Mouse (Mus musculus) adrenal gland, postnatal 14 days (tissue): ENCODE data around the gene Csrnp1. TPM values are rescaled to one million over a fixed set of nuclear protein-coding genes. Genes with fewer than 3 reads are reported as not detected.

Source experiments
- DNase-seq: peaks from one replicate; pipeline ENCODE4 v3.0.0; 2021; ENCODE audit warnings: mixed read lengths
- total RNA-seq: library from RNA; stranded (reverse); gene quantifications from 2 replicates; pipeline ENCODE4 v1.2.3, GENCODE M21; 2021

The Csrnp1 gene
- total RNA-seq, 1 experiment from 2014 or later: 24.5 TPM

DNA sequence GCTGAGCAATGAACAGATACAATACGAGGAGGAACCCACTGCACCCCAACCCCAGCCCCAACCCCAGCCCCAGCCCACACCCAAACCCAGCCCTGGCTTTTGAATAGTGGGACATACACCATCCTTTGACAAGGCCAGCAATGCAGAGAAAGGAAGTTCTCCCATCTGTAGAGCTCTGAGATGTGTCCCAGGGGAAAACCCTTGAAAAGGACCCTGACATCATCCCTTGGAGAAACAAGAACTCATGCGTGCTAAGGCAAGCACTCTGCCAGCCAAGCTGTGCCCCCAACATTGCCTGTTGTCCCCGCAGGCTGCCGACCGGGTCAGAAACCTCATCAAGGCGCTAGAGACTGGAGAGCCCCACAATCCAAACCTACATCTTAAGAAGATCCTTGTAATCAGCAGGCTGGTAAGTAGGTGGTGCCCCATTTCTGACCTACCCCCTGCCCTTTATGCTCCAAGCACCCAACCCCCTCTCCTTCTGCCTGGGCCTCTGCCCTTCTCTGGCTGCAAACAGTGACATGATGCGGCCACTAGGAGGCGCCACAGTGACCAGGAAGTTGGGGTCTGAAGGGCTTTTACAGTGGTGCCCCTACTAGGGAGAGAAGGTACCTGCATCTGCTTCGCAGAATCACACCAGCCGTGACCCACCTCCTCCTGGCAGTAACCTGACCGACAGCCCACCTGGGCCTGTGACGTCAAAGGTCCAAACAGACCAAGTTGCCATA is 39.1 kb downstream of the Csrnp1 start:
- peak; percentile 64 for DNase-seq

DNA sequence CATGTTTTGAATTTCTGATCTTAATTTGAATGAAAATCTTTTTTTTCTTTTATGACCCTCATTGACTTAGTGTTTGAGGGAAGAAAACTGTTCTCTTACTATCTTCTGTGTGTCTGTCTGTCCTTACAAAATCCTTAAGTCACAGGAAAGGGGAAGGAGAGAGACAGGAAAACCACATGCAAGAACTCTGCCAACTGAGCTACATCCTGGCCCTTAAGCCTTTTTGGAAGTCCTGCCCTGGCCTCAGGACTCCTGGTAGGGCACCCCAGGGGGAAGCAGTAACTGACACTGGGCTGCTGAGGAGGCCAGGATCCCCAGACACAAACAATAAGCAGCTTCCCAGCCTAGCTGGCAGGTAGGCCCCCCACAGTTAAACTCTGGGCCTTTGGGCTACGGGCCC is 41.1 kb downstream of the Csrnp1 start:
- no peak for DNase-seq

DNA sequence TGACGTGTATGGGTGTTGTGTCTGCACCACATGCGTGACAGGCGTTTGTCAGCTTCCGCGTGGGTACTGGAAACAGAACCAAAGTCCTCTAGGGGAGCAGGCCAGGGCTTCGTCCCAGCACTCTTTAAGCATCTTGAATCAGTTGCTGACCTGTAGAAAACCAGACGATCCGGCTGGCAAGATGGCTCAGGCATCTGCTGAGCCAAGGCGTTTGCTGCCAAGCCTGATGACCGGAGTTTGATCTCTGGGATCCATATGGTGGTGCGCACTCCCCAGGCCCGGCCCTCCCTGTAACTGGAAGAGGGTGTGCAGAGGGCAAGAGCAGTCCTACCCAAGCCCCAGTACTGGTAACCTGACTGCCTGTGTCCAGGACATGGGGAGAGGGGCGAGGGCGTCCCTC is 42.6 kb downstream of the Csrnp1 start:
- DNase-seq: no peak

DNA sequence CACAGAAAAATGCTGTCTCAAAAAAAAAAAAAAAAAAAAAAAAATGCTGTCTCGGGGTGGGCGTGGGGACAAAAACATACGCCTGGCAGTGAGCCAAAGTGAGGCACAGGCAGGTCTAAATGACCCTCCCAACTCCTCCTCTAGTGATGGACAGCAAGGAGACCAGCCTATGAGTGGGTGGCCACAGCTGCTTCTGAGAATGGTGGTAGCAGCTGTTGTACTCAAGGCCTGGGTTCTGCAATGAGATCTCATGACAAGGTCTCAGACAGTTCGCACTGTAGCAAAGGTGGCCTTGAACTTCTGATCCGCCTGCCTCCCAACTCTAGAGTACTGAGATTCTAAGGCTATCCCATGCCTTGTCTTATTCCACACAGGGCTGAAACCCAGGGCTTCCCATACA is 43.1 kb downstream of the Csrnp1 start:
- no peak for DNase-seq

DNA sequence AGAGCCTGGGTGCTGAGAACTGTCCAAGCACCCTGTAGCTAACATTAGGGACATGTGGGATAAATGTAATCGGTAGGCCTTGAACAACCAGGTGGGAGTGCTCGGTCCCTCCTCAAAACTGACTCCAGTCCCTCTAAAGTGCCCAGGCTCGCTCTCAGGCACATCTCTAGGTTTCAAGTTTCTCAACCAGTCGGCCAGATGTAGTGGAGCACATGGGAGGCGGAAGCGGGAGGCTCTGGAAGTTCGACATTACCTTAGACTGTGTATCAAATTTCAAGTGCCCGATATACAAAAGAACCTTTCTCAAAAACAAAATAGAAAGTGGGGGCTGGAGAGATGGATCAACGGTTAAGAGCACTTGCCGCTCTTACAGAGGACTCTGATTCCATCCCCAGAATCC is 44.8 kb downstream of the Csrnp1 start:
- DNase-seq: no peak

DNA sequence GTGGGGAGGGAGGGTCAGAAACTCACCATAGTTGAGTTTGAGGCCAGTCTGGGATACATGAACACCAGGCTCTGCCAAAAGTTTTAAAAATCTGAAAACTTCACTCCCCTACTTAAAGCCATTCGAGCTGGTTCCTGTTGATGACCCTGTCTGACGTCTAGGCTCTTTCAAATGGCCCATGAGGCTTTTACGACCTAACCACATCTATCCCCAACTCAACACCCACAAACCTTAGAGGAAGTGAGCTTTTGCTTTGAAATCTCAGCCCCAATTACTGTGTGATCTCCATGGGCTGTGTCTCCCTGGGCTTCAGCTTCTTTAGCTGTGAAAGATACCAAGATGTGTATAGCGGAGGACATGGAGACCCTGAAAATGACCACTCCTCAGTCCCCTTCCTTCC is 46.0 kb downstream of the Csrnp1 start:
- DNase-seq: no peak

DNA sequence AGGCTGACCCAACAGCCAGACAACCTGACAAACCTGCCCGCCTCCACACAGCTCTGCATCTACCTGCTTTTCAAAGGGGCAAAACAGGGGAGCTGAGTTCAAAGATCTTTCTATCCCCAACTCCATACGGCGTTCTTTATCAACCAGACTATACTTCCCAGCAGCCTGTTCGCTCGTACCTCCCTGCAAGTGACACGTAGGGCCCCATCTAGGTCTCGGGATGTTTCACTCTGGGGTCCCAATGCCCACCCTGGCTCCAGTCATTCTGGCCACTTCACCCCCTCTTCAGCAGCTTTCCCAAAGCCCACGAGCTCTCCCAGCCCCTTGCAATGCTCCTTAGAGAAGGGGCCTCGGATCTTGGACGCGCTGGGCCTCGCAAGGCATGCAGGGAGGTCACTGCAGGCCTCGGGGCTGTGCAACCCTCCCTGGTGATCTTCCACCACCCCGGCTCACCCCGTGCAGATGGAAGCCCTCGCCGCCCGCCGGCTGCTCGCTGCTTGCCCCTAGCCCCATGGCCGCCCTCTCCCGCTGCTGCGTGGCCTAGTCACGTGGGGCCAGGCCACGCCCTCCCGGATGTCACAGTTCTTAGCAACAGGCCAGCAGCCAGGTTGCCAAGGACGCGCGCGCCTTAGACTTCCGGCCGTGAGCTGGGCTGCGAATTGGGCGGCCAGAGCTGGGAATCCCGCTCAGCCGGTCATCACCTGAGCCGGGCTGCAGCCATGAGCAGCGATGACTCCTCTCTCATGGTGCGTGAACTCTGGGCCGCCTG is 47.3 kb downstream of the Csrnp1 start, which contains the start of the genes Gorasp1 and Ttc21a:
Gene Gorasp1 (minus strand): TSS at position 561 of the 769 bp plus-strand sequence.
Gene Ttc21a (plus strand): TSS at position 602 of the 769 bp plus-strand sequence.
- peak; percentile 97 for DNase-seq

DNA sequence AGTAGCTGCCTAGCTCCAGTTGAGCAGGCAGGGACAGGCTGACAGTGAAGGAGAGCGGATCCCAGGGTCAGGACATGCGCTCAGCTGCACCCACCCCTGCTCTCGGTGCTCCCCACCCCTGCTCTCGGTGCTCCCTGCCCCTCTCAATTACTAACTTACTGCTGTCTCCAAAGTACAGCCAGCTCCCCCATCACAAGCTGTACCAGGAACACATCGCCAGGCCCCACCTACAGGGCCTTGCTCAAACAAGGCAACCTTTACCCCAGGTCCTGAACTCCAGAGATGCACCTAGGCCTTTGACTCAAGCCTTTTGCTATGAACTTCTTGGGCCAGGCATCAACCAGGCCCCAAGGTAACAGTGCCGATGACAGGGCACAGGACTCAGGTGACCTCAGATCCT is 50.8 kb downstream of the Csrnp1 start:
- DNase-seq: no peak

DNA sequence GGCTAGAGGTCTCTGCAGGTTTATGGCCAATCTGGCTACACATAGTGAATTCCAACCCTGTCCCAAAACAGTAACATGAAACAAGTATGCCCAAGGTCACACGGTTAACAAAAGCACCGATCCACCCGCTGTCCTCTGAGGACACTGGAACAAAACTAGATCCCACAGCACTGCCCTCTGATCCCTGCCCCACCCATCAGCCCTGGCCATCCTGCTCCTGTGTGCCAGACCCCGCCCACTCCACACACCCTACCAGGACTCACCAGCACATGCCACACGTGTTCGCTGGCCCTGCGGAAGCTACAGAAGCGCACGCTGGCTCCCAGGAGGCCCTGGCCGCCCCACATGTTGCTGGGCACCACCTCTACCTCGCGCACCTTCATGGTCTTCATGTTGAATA is 52.1 kb downstream of the Csrnp1 start:
- DNase-seq: peak; percentile 62

DNA sequence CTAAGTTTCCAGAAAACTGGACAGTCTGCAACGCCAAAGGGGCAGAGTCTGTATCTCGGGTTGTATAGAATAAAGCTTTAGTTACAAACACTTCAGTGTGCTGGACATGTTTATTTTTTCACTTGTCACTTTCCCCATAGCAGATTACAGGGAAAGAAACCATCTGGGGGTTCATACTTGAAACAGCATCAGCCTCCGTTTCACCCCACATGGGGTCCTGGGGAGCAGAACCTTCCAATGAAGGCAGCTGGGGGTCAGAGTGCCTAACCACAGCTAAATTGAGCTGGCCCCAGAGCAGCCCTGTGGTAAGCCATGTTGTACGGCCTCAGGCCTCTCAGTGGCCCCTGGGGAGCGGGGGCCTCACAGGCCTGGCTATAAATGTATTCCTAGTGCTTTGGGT is 58.0 kb downstream of the Csrnp1 start:
- no peak for DNase-seq

DNA sequence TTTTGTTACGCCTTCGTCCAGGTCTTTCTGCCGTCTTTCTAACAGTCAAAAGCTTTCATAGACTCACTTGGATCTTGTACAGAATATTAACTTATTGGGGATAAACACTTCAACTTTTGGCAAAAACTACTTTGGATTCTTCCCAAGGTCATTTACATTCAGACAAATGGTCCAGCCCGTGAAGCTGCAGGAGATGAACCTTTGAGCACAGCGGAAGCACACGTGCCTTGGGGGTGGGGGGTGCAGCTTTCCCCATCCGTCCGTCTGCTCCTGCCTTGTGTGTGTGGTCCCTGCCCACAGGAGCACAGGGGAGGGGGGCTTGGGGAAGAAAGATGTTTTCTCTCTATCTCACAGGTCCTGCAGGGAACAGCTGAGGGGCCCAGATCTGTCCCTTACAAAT is 58.7 kb downstream of the Csrnp1 start:
- no peak for DNase-seq

DNA sequence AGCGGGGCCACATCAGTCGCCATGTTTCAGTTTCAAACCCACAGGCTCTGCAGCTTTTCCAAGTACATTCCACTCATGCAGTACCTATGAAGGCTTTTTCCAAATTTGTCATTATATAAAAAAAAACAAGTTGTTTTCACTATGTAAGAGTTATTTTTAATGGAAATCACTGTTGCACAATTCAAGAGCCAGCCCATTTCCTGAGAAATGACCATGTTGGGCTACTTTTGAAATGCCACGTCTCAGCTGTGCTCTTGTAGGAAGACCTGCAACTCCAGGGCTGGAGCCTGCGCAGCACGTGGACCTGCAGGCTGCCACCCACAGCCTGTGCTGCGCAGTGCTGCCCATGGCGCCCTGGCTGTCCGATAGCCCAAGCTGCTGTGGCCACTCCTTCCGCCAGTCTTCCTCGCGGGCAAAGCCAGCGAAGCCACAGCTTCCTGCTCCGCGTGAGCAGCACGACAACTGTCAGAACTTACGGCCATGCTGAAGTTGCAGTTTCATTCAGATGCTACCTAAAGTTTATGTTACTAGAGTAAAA is 59.3 kb downstream of the Csrnp1 start:
- DNase-seq: no peak

DNA sequence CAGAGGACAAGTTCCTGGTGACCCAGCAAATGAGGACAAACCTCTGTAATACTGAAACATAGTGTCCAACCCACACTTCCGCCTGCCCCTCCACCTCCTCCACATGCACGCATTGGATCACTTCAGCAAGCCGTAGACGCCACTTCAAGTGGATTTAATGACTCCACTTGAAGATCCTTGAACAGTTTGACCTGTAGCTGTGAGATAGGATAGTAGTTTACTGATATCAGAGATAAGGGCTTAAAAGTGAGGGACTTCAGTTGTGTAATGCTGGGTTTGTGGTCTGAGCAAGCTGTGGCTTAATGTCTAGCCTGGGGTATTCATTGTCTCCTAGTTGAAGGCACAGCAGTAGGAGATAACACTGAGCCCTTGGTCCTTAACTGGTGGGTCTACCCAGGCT is 61.0 kb downstream of the Csrnp1 start:
- DNase-seq: no peak

Other genes starting within 250 kb of the Csrnp1 start
- 0.04 TPM in 1 of 2 replicates, not detected in the other for gene Scn11a, start 159.2 kb downstream of the Csrnp1 start, total RNA-seq
- gene Wdr48, start 89.8 kb downstream of the Csrnp1 start, total RNA-seq: 40.1 and 49.9 TPM in 2 replicates
- 17.0 and 22.3 TPM in 2 replicates for gene Gorasp1, start 47.1 kb downstream of the Csrnp1 start, total RNA-seq
- 0.11 TPM in 2 replicates for gene Ttc21a, start 47.1 kb downstream of the Csrnp1 start, total RNA-seq
- 0.22 and 0.30 TPM in 2 replicates for gene Xirp1, start 38.9 kb upstream of the Csrnp1 start, total RNA-seq
- 2.4 and 3.8 TPM in 2 replicates for gene Cx3cr1, start 85.2 kb upstream of the Csrnp1 start, total RNA-seq
- 0.41 TPM in 1 of 2 replicates, not detected in the other for gene Ccr8, start 107.5 kb upstream of the Csrnp1 start, total RNA-seq
- gene Slc25a38, start 125.7 kb upstream of the Csrnp1 start, total RNA-seq: 21.6 and 22.6 TPM in 2 replicates
- gene Rpsa, start 143.0 kb upstream of the Csrnp1 start, total RNA-seq: 729 and 883 TPM in 2 replicates
- gene Mobp, start 165.0 kb upstream of the Csrnp1 start, total RNA-seq: 0.15 TPM in 1 of 2 replicates, not detected in the other